Mouse (Mus musculus) skeletal muscle tissue, adult 2 months (tissue): Measurements from ENCODE around the gene Amy2a3.
"Not testable (repeated sequence)": the region's sequence is repeated elsewhere in the genome, so short reads cannot be mapped to it uniquely, and the experiment has no call there.

ENCODE experiments used
- DNase-seq: peaks from one replicate; pipeline ENCODE4 v3.0.0-alpha.2; 2012; ENCODE audit warnings: low read depth, low spot score

The Amy2a3 gene

DNA sequence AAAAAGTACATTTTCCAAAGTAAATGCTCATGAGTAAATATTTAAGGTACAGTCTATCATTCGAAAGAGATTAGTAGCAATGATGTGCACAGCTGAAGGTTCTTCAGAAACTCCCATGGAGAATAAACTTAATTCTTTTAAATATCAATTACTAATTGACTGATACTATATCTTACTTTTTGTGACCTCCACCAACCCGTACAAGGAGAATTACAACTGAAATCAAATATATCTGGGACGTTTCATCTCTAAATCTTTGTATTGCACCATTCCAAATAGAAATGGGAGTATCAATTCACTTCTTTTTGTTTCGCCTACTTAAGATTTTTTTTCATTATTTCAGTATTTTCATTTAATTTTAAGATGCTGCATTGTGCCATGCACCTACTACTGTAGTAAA lies at the start of gene Amy2a3:
Gene Amy2a3, minus strand, starts transcription at position 101 of the 400 bp plus-strand sequence.
- DNase-seq = not testable (repeated sequence)

DNA sequence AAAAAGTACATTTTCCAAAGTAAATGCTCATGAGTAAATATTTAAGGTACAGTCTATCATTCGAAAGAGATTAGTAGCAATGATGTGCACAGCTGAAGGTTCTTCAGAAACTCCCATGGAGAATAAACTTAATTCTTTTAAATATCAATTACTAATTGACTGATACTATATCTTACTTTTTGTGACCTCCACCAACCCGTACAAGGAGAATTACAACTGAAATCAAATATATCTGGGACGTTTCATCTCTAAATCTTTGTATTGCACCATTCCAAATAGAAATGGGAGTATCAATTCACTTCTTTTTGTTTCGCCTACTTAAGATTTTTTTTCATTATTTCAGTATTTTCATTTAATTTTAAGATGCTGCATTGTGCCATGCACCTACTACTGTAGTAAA lies 32.7 kb upstream of the Amy2a3 start, which contains the start of gene Amy2a2:
Gene Amy2a2, minus strand, starts transcription at position 101 of the 400 bp plus-strand sequence.
- not testable (repeated sequence) for DNase-seq

DNA sequence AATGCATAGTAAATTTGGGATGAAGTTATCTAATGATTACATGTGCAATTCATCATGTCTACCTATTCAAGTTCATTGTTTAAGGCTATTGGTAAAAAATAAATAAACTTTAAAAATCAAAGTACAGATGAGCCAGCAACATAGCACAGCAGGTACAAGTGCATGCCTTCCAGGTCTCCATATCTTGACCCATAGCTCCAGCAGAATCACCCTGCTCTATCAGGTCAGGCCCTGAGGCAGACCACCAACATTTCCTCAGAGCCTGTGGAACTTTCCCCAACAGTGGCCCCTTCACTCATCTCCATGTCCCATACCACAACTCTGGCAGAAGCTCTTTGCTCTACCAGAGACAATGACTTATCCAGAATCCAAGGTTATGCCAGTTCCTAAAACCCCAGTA lies 21.6 kb upstream of the Amy2a3 start:
- DNase-seq = not testable (repeated sequence)

DNA sequence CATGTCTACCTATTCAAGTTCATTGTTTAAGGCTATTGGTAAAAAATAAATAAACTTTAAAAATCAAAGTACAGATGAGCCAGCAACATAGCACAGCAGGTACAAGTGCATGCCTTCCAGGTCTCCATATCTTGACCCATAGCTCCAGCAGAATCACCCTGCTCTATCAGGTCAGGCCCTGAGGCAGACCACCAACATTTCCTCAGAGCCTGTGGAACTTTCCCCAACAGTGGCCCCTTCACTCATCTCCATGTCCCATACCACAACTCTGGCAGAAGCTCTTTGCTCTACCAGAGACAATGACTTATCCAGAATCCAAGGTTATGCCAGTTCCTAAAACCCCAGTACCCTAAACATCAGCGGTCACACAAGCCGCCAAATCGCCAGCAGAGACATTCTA lies 10.9 kb downstream of the Amy2a3 start:
- not testable (repeated sequence) for DNase-seq

DNA sequence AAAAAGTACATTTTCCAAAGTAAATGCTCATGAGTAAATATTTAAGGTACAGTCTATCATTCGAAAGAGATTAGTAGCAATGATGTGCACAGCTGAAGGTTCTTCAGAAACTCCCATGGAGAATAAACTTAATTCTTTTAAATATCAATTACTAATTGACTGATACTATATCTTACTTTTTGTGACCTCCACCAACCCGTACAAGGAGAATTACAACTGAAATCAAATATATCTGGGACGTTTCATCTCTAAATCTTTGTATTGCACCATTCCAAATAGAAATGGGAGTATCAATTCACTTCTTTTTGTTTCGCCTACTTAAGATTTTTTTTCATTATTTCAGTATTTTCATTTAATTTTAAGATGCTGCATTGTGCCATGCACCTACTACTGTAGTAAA lies 32.5 kb downstream of the Amy2a3 start, which contains the start of gene Amy2a4:
Gene Amy2a4, minus strand, starts transcription at position 101 of the 400 bp plus-strand sequence.
- DNase-seq = not testable (repeated sequence)

DNA sequence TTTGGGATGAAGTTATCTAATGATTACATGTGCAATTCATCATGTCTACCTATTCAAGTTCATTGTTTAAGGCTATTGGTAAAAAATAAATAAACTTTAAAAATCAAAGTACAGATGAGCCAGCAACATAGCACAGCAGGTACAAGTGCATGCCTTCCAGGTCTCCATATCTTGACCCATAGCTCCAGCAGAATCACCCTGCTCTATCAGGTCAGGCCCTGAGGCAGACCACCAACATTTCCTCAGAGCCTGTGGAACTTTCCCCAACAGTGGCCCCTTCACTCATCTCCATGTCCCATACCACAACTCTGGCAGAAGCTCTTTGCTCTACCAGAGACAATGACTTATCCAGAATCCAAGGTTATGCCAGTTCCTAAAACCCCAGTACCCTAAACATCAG lies 43.6 kb downstream of the Amy2a3 start:
- not testable (repeated sequence) for DNase-seq

DNA sequence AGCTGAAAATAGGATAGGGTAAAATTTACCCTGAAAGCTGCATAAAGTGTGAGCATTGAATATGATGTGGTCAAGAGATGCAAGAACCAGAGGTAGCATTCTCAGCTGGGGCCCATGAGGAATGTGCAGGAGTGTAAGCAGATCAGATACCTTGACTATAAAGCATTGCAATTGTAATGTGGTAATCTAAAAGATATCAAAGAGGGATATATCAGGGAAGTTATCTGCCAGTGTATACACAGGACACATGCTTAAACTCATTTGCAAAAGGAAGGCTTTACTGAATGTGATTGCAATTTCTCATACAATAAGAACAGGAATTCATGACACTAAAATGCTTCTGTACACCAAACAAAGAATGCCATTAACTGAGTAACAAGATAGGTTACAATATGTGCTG lies 44.3 kb downstream of the Amy2a3 start:
- DNase-seq = not testable (repeated sequence)
